Mouse (Mus musculus) adrenal gland, postnatal 25 days (tissue): ENCODE data around the gene Crabp2. TPM values are rescaled to one million over a fixed set of nuclear protein-coding genes. Genes with fewer than 3 reads are reported as not detected.

Experiments used
- DNase-seq: peaks from one replicate; pipeline ENCODE4 v3.0.0; 2021; ENCODE audit warnings: mixed read lengths
- total RNA-seq: library from RNA; stranded (reverse); gene quantifications from 2 replicates; pipeline ENCODE4 v1.2.3, GENCODE M21; 2021

Crabp2 gene
- total RNA-seq, 1 experiment from 2014 or later: not detected

GRCm38 (mm10) chr3:87958967-87959366 lies 10.5 kb downstream of the Crabp2 start:
- no peak for DNase-seq

GRCm38 (mm10) chr3:87959371-87959770 lies 10.9 kb downstream of the Crabp2 start:
- no peak for DNase-seq

DNA sequence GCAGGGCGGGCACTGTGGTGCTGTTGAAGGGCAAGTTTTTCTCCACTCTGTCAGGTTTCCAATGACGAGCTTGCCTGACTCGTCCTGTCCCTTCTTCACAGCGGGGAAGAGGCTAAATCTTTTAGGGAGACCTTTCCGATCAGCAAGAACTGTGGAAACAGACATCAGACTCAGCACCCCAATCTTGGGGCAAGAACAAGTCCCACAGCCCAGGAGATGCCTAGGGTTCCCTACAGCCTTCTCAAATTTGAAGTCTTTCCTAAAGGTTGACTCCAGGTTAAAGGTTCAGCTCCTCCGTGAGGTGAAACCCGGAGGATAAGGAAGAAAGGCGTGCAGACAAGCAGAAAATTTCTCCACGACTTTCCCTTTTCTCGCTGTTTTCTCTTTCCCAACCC lies 11.7 kb downstream of the Crabp2 start:
- DNase-seq: no peak

DNA sequence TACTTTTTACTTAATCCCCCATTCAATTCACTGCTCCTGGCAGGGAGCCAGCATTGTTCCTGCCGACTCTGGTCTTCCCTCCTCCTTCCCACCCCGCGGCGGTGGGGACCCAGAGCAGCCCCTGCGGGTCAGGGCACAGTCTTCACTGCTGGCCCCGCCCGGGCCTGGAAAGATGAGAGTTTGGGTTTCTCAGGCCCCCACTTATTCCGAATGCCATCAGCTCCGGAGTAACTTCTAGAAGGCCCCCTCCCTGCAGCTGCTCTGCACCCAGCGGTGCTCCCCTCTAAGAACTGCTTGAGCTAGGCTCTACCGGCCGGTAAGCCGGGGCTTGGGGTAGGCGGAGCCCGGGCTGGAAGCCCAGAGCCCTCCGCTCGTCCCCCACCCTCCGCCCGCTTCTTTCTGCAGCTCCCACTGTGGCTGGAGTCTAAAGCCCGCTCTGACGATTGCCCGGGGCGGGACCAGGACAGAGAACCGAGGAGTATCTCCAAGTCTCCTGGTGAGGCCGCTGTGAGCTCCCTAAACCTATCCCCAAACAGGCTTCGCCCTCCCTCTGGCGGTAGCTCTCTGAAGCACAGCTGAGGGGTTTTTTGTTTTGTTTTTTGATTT lies 12.2 kb downstream of the Crabp2 start:
- DNase-seq: peak; percentile 84

DNA sequence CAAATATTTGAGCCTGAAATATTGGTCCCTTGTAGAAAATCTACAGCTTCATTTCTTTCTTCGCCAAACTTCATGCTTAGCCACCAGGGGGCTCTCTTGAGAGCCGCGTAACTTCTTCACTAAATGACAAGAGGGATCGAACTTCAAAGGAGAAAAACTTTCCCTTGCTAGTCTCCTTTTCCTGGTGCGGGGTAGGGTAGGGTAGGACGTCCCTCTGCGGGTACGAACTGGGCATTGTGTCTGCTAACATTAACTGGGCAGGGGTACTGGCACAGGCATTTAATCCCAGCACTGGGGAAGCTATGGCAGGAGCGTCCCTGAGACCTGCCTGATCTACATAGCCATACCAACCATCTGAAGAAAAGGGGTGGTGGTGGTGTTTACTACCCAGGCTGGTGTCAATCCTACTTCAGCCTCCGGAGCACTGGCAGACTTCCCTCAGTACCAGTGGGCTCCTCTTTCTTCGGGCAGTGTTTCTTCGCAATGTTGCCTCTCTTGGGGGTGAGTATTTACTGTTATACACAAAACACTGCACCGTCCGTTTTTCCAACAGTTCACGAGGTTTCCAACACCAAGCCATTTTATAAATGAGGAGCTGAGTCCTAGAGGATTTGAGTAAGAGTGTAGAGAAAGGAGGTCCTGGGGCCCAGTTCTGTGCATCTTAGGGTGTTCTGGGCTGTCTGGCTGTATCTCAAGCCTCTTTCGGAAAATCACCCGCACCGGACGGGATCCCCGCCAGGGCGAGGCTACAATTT lies 21.9 kb downstream of the Crabp2 start:
- DNase-seq: peak; percentile 35

DNA sequence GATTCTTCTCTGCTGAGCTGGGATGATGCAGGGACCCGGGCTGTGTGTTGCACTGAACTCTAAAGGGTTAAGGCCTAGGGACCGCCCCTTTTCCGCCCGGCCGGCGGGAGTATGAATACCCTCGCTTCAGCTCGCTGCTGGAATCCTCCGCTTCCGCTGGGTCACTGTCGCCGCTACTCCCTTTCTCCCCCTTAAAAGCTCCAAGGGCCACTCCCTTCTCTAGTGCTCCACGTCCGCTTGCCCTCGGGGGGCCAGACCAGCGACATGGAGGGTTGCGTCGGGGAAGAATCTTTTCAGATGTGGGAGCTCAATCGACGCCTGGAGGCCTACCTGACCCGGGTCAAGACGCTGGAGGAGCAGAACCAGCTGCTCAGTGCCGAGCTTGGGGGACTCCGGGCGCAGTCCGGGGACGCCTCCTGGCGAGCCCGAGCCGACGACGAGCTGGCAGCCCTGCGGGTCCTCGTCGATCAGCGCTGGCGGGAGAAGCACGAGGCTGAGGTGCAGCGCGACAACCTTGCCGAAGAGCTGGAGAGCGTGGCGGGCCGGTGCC lies 22.5 kb downstream of the Crabp2 start, which contains the start of gene Nes:
TSS of gene Nes (plus strand) at position 140 of the 550 bp plus-strand sequence.
- peak; percentile 55 for DNase-seq

DNA sequence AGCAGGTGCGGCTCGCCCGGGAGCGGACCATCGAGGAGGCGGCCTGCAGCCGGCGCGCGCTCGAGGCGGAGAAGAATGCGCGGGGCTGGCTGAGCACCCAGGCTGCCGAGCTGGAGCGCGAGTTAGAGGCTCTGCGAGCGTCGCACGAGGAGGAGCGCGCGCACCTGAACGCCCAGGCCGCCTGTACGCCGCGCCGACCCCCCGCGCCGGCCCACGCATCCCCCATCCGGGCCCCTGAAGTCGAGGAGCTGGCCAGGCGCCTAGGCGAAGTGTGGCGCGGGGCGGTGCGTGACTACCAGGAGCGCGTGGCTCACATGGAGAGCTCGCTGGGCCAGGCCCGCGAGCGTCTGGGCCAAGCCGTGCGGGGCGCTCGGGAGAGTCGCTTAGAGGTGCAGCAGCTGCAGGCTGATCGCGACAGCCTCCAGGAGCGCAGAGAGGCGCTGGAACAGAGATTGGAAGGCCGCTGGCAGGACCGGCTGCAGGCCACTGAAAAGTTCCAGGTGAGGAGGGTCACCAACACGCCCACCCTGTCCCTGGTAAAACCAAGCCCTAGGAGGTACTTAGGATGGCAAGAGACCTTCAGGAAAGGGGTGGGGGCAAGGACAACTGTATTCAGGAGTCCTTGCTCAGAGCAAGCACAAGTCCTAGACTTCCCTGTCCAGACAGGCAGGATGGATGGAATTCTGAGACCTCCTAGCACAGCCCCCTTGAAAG lies 23.2 kb downstream of the Crabp2 start:
- no peak for DNase-seq

GRCm38 (mm10) chr3:87972203-87972664 lies 23.8 kb downstream of the Crabp2 start:
- DNase-seq: no peak

GRCm38 (mm10) chr3:87972776-87973175 lies 24.3 kb downstream of the Crabp2 start:
- DNase-seq: no peak

- DNase-seq: no peak
Measured at GRCm38 (mm10) chr3:87973593-87974380, 25.3 kb downstream of the Crabp2 start.

DNA sequence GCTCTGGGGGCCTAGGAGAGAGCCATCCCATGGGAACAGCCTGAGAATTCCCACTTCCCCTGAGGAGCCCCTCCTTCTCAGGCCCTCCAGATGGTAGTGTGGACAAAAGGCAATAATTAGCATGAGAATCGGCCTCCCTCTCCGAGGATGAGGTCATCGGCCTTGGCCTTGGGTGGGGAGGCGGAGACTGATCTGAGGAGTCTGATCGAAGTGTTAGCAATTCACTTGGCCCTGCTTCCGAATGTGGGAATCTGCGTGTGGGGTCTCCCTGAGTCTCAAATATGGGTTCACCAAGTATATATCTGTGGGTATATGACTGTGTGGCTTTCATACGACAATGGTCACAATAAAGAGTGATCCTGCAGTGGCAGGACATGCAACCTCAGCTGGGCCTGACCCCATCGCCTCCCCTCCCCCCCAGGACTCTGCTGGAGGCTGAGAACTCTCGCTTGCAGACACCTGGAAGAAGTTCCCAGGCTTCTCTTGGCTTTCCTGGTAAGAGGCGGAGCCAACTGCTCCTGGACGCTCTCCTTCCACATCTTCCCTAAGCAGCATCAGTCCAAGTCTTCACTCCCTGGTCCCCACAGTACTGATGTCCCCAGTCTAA lies 26.0 kb downstream of the Crabp2 start:
- peak; percentile 55 for DNase-seq

- no peak for DNase-seq
Measured at GRCm38 (mm10) chr3:87979493-87979892, 31.0 kb downstream of the Crabp2 start.

DNA sequence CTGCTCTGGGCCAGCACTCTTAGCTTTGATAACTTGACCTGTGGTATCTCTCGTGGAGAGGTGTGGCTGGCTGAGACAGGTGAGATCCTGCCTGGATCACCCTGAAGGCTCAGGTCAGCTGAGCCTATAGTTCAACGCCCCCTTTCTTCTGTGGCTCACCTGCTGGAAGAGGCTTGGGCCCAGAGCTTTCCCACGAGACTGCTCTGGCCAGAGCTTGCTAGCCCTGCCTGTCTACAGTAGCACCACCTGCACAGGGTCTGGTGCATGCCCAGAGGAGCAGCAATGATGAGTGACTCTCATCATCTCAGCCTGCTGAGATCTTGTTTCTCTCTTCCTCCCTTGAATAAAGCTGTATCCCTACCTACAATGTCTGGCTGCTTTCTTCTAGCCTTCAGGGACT lies 31.6 kb downstream of the Crabp2 start:
- no peak for DNase-seq

- no peak for DNase-seq
Measured at GRCm38 (mm10) chr3:87980728-87981127, 32.3 kb downstream of the Crabp2 start.

GRCm38 (mm10) chr3:87981214-87981760 lies 32.8 kb downstream of the Crabp2 start:
- no peak for DNase-seq

DNA sequence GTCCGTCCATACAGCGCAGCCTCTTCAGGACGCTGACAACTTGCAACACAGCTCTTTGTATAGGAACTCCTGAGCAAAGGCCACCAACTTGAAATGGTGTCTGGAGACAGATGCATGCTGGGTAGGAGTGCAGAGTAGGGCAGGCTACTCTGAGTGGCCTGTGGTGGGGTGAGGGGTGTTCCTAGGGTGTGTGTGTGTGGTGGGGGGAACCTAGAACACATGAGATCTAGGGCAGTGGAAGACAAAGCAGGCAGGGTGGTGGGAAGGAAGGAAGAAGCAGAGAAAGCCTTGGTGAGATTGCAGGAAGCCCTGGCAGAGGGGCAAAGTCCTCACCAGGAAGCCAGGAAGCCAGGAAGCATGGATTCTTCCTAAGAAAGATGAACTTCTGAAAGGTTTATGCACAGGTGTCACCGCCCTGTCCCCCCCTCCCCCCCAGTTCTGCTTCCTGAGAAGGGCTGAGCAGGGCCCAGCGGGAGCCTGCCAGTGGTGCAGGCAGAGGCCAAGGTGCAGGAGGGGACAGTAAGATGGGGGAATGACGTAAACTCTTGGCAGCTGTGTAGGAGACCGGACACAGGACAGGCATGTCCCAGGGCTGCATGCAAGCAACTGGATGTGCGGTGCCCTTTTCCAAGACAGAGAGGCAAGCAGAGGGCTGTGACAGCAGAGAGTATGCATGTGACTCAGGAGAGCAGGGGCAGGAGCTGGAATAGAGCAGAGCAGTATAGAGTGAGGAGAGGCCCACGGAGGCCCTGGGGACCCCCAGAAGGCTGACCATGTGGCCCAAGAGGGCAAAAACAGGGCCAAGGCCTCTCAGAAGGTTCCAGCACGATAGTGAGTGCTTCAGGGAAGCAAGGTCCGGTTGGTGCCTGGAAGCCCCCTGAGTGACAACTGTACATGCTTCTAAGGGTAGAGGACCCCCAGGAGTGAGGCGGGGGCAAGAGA lies 33.7 kb downstream of the Crabp2 start:
- DNase-seq: peak; percentile 43

DNA sequence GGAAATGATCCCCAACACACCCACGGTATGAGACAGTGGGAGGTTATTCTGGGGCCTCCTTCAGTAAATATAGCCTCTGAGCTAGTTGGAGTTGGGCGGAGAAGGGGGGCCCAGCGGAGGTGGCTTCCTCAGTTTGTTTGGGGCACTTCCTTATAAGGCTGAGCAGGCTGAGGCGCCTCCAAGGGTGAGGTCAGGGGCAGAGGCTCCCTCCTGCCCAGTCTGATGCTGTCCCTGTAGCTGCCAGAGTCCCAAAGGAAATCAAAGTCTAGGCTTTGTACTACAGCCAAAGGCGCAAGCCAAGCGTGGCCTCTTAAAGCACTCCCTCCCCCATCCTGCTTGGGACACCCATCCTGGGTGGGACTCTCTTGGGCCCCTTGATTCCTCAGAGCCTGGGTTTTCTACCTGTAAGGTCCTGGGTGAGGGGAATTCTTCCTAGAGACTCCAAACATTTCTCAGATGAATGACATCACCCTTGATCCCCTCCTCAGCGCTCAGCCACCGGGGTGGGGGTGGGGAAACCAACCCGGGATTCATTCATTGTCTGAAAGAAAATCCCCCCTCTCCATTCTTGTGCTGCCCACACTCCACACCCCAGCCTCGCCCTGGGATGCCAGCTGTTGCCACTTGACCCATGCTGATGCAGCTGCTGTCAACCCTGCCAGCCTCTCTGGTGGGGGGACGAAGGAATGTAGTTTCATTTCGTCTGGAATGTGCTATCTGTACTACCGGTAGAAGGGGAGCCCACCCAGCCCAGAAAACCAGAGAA lies 34.6 kb downstream of the Crabp2 start:
- no peak for DNase-seq

DNA sequence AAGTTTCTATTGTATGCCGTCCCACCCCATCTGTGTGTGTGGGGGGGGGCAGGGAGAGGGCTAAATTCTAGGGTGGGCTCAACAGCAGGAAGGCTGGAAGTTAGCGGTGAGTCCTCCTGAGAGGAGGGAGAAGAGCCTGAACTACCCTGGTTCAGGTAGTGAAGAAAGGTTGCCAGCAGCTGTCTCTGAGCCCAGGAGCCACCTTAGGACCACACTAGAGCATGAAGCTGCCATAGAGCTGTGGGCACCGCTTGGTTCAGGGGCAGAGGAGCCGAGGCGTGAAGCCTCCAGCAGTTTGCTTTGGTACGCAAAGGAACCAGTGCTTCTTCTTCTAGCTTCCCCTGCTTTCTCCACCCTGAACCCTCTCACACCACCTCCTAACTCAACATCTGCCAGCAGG lies 35.2 kb downstream of the Crabp2 start:
- no peak for DNase-seq

DNA sequence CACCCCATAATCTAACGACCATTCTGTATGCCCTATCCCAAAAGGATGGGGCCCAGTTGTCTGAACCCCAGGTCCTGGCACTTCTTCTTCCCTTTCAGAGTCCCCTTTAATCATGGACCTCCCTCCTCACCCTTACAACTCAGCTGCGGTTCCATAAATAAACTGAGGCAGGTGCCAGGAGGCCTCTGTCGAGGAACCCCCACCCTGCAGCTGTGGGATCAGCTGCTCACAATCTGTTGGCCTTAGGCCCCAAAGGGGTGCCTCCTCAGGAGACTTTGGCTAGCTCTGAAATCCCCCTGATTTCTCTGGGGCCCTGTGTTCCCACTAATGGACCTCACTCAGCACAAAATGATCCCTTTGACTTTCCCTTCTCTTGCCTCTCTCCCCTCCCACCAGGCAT lies 35.6 kb downstream of the Crabp2 start:
- no peak for DNase-seq
